Mouse (Mus musculus): ENCODE measurements around the gene Lbhd2. TPM values are rescaled to one million over a fixed set of nuclear protein-coding genes. Genes with fewer than 3 reads are reported as not detected.

Lbhd2 gene
- total RNA-seq, 2 experiments from 2014 or later, result 1.4 to 4.0 TPM

DNA sequence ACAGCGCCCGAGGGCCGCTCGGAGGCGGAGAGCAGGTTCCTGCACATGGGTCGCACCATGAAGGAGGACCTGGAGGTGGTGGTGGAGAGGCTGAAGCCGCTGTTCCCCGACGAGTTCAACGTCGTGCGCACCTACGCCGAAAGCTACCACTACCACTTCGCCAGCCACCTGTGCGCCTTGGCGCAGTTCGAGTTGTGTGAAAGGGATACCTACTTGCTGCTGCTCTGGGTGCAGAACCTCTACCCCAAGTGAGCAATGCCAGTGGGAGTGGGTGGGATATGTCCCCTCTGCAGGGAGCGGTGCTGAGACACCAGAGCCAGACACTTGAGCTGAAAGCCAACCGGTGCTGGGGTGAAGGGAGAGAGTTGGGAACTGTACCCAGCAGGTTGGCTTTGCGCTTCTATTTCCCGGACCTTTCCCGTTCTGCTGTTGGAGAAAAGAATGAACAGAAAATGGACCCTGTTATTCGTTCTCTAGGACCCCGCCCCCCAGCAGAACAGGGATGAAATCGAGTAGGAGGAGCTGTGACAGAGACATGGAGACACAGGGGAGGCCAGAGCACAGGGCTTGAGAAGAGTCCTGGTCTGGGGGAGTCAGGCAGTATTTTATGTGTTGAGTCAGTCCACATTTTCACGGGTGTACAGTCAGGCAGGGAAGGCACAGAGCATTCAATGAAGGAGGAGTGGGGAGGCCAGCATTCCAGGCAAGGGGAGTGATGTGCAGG is 39.4 kb downstream of the Lbhd2 start:
- DNase-seq, result no peak
- intact Hi-C loops (cut with DNase I), result no loop called here

DNA sequence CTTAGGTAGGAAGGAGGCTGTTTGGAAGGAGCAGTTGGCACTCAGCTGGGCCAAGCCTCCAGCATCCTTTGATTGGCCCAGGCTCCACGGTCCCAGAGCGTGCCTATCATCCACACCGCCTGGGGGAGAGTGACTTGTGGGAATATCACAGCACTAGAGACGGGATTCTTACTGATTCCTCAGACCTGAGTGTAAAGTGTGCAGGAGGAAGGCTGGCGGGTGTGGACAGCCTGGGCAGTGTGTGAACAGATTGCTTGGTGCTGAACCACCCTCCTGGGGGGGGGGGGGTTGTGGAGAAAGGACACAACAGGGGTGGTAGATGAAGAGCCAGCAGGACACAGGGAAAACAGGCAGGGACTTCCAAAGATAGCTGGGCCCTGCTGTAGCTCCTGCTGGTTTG is 40.1 kb downstream of the Lbhd2 start:
- intact Hi-C loops (cut with DNase I), result no loop called here
- DNase-seq, result no peak

DNA sequence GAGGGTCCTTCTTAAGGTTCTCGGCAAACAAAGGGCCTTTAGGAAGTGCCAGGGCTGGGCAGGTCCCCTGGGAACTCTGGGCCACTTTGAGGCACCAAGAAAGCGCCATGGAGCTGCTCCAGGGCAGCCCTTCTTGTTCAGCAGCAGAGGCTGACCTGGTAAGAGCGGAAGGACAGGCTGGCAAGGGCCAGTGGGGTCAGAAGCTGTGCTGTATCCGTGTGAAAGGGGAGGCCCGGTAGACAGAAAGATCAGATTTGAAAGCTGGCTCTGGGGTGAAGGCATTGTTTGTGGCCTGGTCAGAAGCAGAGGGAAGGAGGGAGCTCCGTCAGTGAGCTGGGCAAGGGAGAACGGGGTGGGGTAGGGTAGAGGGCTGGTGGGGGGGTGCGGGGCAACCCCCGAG is 40.7 kb downstream of the Lbhd2 start:
- intact Hi-C loops (cut with DNase I), result no loop called here

DNA sequence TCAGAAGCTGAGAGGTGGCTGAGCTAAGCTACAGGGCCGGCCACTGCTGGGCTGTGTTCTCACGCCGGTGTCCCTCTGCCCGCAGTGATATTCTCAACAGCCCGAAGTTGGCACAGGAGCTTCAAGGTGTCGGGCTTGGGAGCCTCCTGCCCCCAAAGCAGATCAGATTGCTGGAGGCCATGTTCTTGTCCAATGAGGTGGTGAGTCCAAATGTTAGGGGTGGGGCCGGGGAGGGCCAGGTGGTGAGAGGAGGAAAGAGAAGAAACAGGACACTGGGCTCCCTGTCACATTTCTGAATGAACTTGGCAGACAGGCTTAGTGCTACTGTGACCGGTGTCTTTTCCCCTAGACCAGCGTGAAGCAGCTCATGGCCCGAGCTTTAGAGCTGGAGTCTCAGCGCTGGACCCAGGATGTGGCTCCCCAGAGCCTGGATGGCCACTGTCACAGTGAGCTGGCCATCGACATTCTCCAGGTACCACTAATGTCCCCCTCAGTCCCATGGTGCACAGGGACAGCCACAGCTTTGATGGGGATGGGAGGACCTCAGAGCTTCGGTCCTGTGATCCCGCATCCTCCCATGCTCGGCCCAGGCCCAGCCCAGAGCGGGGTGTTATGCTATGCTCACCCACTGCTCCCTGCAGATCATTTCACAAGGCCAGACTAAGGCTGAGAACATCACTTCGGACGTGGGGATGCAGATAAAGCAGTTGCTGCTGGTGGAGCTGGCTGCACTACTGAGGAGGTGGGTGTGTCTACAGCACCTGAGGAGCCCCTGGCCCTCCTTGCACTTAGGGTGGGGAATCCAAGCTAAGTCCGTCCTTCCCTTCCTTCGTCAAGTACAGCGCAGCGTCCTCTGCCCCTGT is 41.5 kb downstream of the Lbhd2 start:
- no peak for DNase-seq
- intact Hi-C loops (cut with DNase I), result no loop called here

More for the DNA sequence above, 40.7 kb downstream of the Lbhd2 start:
- DNase-seq, result no peak

DNA sequence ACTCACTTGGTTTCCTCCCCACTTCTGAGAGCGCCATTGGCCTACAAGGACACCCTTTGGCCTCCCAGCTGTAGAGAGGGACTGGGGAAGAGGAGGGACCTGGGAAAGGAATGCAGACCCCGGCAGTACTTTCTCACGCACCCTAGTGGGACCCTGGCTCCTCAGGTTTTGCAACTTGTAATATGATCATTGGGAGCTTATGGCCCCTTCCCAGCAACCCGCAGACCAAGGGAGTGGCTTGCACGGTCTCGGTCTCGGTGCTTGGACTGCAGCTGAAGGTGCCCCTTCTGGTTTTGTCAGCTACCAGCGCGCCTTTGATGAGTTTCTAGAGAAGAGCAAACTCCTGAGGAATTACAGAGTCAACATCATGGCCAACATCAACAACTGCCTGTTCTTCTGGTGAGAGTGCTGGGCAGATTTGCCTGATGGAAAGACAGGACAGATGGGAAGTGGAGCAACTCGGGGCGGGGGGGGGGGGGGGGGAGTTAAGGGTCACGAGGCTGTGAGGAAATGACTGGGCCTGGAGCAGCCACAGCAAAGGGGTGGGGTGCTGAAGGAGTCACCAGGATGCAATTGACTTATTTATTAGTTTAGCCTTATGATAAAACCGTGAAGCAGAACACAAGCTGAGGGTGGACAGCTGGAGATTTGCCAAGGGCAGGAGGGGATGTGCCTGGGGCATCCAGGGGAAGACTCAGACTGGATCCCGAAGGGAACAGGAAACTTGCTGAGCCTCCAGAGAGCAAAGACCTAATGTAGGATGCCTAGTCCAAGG is 42.5 kb downstream of the Lbhd2 start:
- no peak for DNase-seq
- intact Hi-C loops (cut with DNase I), result no loop called here

DNA sequence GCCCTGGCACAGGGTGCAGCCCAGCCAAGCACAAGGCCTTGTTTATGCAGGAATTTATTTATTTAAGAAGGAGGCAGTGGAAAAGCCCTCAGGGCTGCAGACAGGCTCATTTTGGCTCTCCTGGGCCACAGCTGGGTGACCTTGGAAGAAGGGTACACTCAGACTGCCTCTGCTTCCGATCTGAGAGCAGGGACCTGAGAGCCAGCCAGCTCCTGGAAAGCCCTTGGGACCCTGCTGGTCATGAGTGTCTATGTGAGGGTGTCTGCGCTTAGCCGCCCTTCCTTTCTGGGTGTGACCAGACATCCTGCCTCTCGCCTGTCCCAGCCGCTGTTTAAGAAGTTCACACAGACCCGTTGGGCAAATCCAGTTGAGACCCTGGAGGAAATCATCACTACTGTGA is 43.8 kb downstream of the Lbhd2 start:
- intact Hi-C loops (cut with DNase I), result no loop called here
- DNase-seq, result no peak

DNA sequence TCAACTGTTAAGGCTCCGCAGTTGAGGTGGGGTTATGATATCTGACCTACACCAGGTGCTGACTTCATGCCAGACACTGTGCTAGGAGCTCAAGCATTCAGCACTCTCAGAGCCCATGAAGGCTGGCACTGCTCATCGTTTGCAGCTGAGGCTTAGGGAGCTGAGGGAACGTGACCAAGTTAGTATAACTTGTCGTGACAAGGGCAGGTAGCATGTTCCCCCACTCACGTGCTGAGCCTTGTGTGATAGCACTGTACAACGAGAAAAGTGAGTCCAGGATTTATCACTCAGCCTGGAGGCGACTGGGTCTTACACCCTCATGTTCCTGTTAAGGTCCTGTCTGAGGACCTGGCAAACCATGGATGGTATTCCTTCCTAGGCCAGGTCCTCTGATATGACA is 45.0 kb downstream of the Lbhd2 start:
- DNase-seq, result no peak
- intact Hi-C loops (cut with DNase I), result no loop called here

DNA sequence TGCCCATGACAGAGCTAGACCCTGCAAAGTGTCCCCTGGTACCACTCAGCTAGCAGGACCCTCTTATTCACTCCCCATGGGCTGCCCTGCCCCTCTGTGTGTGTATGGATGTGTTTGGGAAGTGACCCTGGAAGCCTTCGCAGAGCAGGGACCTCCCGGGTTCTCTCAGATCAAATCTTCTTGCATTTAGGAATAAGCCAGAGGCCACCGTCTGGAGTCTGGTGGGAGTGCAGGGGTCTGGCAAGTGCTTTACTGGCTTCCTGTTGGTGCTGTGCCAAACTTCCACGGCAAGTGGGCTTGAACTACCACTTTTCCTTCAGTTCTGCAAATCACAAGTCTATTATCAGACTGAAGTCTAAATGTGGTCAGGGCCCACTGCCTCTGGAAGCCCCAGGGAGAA is 47.4 kb downstream of the Lbhd2 start:
- peak; percentile 68 for DNase-seq
- intact Hi-C loops (cut with DNase I), result no loop called here

DNA sequence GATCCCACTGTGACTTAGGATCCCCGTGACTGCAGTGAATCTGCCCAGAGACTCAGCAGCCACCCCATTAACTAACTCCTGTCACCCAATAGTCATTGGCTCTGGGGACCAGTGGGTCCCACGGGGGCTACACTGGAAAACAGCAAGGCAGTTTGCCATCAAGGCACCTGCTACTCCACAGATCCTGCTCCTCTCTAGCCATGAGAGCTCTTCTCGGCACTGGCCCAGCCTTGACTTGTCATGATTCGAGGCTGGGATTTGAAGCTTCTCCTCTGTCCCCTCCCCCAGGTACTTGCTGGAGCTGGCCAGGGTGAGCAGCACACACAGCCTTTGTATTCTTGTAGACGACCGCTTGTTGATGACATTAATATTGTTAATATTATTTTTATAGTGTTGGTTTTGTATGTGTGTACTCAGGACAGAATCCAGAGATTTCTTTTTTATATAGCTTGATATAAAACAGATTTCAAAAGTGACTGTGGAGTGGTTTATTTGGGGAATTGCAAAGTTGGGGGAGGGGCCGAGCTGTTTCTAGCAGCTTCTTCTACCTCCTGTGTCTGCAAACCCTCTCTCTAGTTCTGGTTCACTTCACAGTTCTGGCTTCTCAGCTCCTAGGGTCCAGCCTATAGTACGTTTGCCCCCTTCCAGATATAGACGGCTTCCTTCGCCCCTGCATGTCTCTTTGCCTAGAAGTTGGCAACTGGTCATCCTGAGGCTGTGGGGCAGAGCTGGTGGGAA is 48.1 kb downstream of the Lbhd2 start:
- peak; percentile 44 for DNase-seq
- intact Hi-C loops (cut with DNase I), result no loop called here

DNA sequence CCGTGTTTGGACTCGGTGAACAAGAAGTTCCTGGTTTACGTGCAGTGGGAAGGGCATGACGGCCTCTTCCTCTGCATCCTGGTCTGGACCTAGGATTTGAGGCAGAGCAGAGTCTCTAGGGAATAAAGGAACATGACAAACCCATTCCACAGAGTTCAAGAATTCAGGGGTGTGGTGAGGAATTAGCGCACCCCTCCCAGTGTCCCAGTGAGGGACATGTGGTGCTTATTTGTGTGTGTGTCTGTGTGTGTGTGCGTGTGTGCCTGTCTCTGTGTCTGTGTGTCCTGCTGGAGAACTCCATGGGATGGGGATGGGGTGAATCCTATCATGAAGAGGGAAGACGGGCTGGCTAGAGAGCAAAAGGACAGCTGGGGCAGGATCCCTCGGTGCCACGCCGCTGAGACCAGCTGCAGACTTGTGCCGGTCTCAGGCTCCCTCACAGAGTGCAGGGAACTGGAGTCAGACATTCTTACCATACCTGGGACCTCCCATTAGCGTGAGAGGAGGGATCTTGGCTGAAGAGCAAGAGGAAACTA is 48.8 kb downstream of the Lbhd2 start:
- intact Hi-C loops (cut with DNase I), result no loop called here
- no peak for DNase-seq

DNA sequence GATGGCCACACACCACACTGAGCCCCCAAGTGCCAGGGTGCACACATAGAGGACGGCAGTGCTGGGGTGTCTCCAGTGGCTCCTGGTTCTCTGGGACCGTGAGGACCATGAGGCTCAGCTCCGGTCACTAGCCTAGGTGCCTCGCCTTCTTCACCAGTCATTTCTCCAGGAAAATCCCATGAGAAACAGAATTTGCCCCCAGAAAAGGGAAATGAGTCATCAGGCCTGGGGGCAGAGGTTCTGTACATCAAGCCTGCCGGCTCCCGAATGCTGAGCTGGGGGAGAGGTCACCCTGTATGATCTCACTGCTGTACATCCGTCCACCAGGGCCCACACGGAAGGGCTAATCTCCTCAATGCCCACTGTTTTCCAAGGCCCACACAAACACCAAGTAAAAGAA is 49.3 kb downstream of the Lbhd2 start:
- intact Hi-C loops (cut with DNase I), result no loop called here
- DNase-seq, result no peak

DNA sequence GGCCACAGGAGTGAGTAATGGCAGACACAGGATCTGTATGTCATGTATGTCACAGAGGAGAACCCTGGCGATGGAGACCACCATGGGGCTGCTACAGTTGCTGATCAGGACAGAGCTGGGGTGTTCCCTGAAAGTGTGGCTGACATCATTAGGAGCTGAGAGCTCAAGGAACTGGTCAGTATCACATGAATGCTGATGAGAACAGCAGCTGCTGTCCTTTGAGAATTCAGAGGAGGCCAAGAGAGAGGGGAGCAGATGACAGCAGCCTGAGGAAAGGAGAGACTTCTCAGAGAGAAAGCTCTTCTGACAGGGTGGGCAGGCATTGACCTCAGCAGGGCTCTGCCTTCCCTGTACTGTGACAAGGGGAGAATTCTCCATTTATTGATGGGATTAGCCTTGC is 51.1 kb downstream of the Lbhd2 start:
- intact Hi-C loops (cut with DNase I), result loop anchor here (2.0 kb wide), 1 partner anchor 31 kb away; no protein-coding TSS in a partner anchor
- no peak for DNase-seq

Other genes starting within 250 kb of the Lbhd2 start
- gene Traf3, start 240.4 kb upstream of the Lbhd2 start, total RNA-seq (2021), result 10 to 100 TPM; 37.0 to 41.8 TPM
- not detected for gene 4930595D18Rik, start 222.3 kb upstream of the Lbhd2 start, total RNA-seq (2021)
- 10 to 100 TPM; 15.9 to 16.3 TPM for gene Amn, start 135.7 kb upstream of the Lbhd2 start, total RNA-seq (2021)
- 100 to 1,000 TPM; 153 to 168 TPM for gene Cdc42bpb, start 29.1 kb upstream of the Lbhd2 start, total RNA-seq (2021)
- 1 to 10 TPM in 1 of 2 experiments, under 1 TPM in 1; 0.62 to 1.6 TPM for gene Exoc3l4, start 10.2 kb downstream of the Lbhd2 start, total RNA-seq (2021)
- under 1 TPM; 0.38 to 0.50 TPM for gene Tnfaip2, start 35.7 kb downstream of the Lbhd2 start, total RNA-seq (2021)
- 1 to 10 TPM; 2.2 to 2.8 TPM for gene Gm266, start 79.0 kb downstream of the Lbhd2 start, total RNA-seq (2021)
- gene Eif5, start 131.2 kb downstream of the Lbhd2 start, total RNA-seq (2021), result 100 to 1,000 TPM; 270 to 278 TPM
- 100 to 1,000 TPM; 139 to 141 TPM for gene Mark3, start 167.7 kb downstream of the Lbhd2 start, total RNA-seq (2021)

All from left cerebral cortex, postnatal 4 days (tissue).